Mouse (Mus musculus): Measurements from ENCODE around the gene Gjc3.
"Not testable (repeated sequence)": the region's sequence is repeated elsewhere in the genome, so short reads cannot be mapped to it uniquely, and the experiment has no call there.

The Gjc3 gene

GRCm38 (mm10) chr5:137962945-137963344 lies at the start of gene Gjc3:
Gene Gjc3 (minus strand): TSS chr5:137963098.
- DNase-seq (ENCODE audit: low spot score): no peak

- no peak for DNase-seq (ENCODE audit: low spot score)
These were observed 49.5 kb upstream of the Gjc3 start for GRCm38 (mm10) chr5:138012382-138012781.

DNA sequence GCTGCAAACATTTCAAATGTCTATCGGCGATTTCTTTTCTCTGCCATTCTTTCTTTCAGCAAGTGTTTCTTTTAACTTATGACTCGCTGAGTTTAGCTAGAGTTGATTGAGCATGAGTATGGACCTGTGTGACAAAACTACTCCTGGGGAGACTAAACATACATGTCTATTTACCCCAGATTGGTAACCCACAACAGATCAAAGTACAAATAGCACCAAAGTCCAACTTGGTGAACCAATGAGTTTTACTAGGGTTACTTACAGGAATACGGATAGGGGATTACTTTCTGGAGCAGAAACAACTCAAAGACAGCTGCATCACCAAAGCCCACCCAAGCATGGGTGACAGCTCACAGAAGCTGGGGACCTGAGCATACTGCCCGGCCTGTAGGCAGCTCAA lies 46.5 kb upstream of the Gjc3 start:
- DNase-seq (ENCODE audit: low spot score): no peak

DNA sequence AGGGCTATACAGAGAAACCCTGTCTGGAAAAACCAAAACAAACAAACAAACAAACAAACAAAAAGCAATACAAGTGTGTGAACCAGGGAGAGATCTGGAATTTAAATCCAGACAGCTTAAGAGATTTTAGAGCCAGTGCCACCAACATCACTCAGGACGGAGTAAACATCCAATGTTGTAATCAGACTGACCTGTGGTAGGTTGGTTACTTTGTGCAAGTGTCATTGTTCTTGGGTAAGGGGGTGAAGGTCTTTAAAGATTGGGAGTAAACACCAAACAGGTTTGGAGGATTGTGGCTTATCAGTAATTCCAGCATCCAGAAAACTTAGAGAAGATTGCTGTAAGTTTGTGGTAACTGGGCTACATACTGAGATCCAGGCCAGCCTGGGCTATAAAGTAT lies 23.5 kb upstream of the Gjc3 start:
- no peak for DNase-seq (ENCODE audit: low spot score)

DNA sequence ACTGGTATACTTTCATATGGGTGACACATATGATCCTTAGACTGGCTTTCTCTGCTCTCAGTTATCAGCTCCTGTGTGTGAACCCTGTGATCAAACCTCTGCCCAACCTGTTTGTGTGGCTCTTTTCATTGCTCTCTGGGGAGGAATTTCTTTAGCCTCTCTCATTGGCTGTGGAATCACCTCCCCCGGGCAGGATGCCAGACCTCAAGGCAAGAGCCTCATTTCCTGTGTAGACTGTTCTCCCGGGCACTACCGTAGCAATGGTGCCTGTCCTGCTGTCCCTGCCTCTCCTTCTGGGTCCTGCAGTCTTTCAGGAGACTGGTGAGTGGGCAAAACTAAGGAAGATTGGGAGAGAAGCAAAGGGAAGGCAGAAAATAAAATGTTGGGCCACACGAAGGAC lies 18.4 kb upstream of the Gjc3 start, which contains the start of gene Azgp1:
Gene Azgp1, plus strand, starts transcription at position 221 of the 400 bp plus-strand sequence.
- DNase-seq (ENCODE audit: low spot score): no peak

GRCm38 (mm10) chr5:137979081-137979480 lies 16.2 kb upstream of the Gjc3 start:
- no peak for DNase-seq (ENCODE audit: low spot score)

DNA sequence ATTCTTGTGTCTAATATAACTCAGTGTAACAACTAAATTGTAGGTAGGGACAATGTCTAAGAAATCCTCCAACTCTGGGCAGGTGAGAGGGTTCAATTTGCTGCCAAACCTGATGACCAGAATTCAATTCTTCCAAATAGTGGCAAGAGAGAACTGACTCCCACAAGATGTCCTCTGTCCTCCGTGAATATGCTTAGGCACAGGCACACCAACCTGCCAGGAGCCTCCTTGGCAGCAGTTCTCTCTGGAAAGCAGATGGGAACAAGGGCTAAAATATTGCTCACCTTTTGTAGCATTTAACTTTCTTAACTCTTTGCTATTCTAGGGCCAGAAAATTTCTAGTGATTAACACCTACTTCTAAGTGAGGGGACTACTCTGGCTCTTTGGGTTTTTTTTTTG lies 14.4 kb upstream of the Gjc3 start:
- no peak for DNase-seq (ENCODE audit: low spot score)

DNA sequence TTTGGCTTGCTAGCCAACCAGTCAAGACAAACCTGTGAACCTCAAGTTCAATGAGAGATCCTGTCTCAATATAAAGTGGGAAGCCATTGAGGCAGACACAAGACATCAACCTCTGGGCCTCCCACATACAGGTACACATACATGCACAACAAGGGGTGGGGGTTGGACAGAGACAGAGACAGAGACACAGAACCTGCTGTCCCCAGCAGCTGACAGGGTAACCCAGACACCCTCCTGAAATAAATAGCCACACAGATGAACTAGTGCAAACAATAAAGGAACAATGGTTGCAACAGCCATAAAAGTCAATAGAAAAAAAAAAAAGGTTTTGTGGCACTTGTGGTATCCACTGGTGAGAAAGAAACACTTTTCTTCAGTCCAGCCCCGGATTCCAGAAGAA lies 12.5 kb upstream of the Gjc3 start:
- no peak for DNase-seq (ENCODE audit: low spot score)

DNA sequence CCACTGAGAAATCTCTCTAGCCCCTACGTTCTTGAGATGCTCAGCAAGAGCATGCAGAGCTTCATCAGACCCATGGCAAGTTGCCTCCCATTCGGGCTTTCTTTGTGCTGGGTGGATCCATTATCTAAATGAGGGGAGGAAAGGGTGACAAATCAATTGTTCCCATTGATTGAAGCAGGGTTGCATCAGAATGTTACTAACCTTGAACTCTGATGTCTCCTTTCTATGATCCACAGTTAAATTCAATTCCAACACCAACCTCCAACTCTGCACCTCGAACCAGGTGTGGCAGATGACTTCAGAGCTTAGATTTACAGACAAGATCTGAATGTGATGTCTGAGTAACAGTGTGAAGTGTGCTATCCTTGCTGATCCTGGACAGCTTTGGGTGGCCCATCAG lies 11.8 kb upstream of the Gjc3 start:
- no peak for DNase-seq (ENCODE audit: low spot score)

GRCm38 (mm10) chr5:137973738-137974137 lies 10.8 kb upstream of the Gjc3 start:
- no peak for DNase-seq (ENCODE audit: low spot score)

GRCm38 (mm10) chr5:137973161-137973560 lies 10.3 kb upstream of the Gjc3 start:
- no peak for DNase-seq (ENCODE audit: low spot score)

GRCm38 (mm10) chr5:137966492-137966891 lies 3.6 kb upstream of the Gjc3 start:
- DNase-seq (ENCODE audit: low spot score): peak; percentile 69

GRCm38 (mm10) chr5:137956404-137956803 lies 6.5 kb downstream of the Gjc3 start:
- no peak for DNase-seq (ENCODE audit: low spot score)

DNA sequence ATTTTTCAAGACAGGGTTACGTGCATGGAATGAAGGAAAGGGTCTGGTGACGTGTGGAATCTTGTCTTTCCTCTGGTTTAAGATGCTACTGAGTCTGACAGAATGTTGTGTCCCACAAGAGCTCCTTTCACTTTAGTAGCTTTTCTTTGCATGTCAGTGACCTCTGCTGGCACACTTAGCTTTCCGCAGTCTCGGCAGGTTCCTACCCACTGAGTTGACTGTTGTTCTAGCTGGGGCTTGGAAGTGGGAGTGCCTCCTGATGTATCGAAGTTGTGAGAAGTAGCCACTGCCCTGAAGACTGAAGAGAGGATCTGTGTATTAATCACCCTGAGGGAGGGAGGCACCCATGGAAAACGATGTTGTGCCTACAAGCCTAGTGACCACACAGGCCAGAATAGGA lies 11.7 kb downstream of the Gjc3 start:
- DNase-seq (ENCODE audit: low spot score): peak; percentile 52

DNA sequence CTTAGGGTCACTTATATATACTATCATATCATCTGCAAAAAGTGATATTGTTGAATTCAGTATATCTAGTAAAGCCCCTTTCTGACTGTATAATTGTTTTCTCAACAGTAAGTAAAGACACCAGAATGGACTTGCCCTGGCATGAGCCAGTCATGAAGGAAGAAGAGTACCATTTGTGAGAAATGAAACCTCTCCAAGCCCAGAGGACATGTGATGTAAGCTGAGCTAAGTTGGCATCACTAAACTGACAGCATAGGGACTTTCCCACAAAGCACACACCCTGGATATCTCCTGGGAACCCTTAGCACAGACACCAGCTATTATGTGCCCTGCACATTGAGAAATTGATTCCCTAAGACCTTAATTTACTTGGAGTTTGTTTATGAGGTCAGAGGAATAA lies 15.6 kb downstream of the Gjc3 start:
- DNase-seq (ENCODE audit: low spot score): no peak

DNA sequence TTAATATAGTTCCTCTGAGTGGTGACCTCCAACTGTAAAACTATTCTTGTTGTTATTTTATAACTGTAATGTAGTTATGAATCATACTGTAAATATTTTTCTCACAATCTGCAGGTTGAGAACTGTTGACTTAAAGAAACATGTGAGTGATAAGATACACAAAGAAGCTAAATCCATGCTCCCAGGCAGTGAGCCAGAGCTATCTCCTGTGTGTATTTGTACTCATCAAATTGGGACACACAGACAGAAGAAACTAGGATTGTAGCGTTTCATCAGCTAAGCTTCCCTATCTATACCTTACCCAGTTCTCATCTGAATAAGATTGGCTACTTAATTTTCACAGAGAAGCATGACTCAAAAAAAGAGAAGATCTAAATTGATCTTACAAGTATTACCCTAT lies 19.8 kb downstream of the Gjc3 start:
- DNase-seq (ENCODE audit: low spot score): peak; percentile 17

DNA sequence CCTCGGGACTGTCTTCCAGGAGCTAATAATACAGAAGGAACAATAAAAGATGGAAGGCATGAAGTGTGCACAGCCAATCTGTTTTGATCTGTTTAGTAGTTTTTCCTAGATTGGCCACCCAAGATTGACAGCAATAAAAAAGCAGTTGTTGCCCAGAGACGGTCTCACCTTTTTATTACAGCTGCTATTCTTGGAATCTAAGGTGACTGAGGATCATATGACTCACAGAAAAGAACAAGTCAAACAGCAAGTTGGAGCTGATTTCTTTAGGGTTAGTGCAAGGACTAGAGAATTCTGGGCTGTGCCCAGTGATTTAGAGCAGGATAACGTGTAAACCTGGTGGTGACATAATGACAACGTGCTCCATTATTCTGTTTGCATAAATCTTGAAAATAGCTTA lies 21.9 kb downstream of the Gjc3 start:
- no peak for DNase-seq (ENCODE audit: low spot score)

GRCm38 (mm10) chr5:137937238-137937637 lies 25.7 kb downstream of the Gjc3 start:
- no peak for DNase-seq (ENCODE audit: low spot score)

DNA sequence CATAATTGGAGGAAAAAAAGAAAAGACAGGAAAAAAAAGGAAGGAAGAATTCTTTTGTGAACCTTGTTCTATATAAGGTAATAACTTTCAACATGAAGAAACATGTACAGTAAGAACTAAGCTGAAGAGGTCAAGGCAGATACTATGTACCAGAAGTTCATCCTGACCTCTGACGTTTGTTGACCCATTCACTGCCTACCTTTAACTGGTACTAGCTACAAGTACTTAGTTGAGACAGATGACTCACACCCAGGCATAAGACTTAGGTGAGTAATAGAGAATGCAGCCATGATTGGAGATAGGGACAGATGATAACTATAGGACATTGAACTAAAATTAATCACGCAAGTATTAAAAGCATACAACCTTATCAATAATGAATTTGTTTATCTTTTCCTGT lies 26.4 kb downstream of the Gjc3 start:
- DNase-seq (ENCODE audit: low spot score): no peak

DNA sequence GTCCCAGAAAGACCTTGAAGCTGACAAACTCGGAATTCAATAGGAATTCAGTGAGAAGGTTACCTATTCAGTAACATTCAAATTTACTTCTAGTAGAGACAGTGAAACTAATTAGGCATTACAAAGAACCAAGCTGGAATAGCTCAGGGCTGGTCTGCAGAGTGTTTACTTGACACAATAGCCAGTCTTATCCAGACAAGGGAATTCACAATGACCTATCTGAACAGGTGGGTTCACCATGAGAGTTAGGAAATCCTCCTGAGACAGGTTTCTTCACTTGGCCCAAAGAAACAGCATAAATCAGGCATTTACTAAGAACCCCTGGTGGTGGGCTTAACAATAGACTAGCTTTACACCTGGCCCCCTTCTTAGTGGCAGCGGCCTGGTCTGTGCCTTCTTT lies 29.0 kb downstream of the Gjc3 start:
- DNase-seq (ENCODE audit: low spot score): not testable (repeated sequence)

DNA sequence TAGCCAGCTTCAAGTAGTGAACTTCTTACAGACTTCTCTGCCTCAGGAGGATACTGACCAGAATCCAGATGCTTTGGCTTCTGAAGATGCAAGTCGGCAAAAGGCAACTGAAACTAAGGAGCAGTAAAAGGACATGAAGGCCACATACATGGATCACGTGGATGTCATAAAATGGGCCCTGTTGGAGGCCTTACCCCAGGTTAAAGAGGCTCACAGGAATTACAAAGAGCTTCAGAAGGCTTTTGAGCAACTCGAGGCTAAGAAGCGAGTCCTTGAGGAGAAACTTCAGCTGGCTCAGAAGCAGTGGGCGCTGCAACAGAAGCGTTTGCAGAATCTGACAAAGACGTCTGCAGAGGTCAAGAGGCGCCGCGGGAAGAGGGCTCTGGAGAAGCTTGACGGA lies 34.5 kb downstream of the Gjc3 start:
- no peak for DNase-seq (ENCODE audit: low spot score)

- DNase-seq (ENCODE audit: low spot score): no peak
These were observed 40.7 kb downstream of the Gjc3 start for GRCm38 (mm10) chr5:137922171-137922570.

GRCm38 (mm10) chr5:137921532-137921931 lies 41.4 kb downstream of the Gjc3 start, which contains the start of gene Cyp3a13:
Gene Cyp3a13 (minus strand): TSS chr5:137921619.
- no peak for DNase-seq (ENCODE audit: low spot score)

DNA sequence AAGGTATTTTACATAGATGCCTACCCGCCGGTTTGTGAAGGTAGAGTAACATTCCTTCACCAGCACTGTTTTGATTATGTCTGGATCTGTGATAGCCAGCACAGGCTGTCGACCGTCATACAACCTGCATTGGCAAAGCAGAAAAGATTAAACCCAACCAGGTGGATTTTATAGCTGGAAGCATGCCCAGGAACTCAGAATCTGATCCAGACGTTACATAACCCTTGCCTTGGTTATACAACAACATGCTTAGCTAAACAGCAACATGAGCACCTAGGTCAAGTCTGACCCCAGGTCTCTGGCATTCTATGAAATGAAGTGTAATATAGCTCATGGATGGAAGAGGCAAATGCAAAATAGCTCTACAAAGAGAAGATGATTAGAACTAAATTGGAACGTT lies 47.3 kb downstream of the Gjc3 start:
- no peak for DNase-seq (ENCODE audit: low spot score)

- no peak for DNase-seq (ENCODE audit: low spot score)
These were observed 48.4 kb downstream of the Gjc3 start for GRCm38 (mm10) chr5:137914508-137914907.

All from testis, postnatal 14 days (tissue).